Mouse (Mus musculus) bone marrow macrophage, adult 2 months (primary cell): ENCODE measurements around the gene Gpr149.

Experiments used
- CTCF ChIP-seq: IDR thresholded peaks from 2 replicates; pipeline ENCODE4 v1.5.1; 2012; ENCODE audit warnings: low read depth, mild to moderate bottlenecking, low read length, moderate library complexity
- POLR2A ChIP-seq: IDR thresholded peaks from 2 replicates; pipeline ENCODE4 v1.6.1; 2012; ENCODE audit warnings: mild to moderate bottlenecking, low read depth, low read length, borderline replicate concordance

DNA sequence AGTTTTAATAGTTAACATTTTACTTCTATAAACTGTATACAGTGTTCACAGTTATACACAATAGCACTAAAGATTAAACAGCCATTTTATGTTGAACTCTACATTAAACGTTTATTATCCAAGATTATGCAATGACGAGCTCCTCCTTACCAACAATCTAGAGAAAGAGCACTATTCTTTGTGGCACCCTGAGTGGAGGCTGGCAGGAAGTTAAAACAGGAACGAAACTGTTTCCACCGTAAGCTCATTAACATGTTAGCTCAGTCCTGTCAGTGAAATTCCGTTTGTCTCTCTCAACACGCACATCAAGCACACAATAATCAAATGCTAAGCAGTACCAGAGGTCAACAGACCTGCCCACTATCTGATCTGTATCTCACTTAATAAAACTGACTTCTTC is 112.4 kb downstream of the Gpr149 start:
- no peak for TF ChIP-seq POLR2A
- no peak for TF ChIP-seq CTCF
